Mouse (Mus musculus): ENCODE results near the gene Plet1.
A peak's percentile ranks its signal among the peaks of the same experiment; 100 is the strongest.

Gene Plet1

DNA sequence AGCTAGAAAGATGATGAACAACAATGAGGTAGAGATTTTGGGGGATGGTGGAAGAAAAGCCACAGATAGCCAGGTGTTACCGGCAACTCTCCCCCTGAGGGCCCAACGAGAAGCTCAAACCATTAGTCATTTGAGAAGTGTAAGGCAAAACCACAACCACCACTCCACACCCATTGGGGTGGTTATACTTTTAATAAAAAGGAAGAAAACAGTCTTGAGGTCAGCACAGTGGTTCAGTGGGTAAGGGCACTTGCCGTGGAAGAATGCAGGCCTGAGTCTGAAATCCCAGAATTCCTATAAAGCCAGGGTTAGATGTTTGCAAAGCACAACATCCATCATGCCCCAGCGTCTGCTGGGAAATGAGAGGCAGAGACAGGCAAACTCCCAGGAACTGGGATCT, 43.0 kb downstream of the Plet1 start:
- no peak for DNase-seq

DNA sequence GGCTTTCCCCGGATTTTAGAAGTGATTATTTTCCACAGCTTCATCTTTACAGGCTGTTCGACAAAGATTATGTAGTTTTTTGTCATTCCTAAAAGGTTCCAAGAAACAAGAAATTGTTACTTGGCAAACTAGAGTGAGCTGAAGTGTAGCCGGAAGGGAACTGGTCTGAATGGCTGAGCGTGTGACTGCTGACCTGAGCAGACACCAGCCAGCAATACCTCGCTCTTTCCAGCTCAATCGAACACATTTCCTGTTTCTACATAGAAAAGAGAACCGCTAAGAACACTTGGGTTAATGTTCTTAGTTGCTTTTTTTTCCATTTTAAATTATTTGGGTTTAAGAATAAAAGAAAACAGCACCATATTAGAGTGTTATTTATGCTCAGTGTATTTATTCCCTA, 45.8 kb downstream of the Plet1 start:
- DNase-seq, result no peak

DNA sequence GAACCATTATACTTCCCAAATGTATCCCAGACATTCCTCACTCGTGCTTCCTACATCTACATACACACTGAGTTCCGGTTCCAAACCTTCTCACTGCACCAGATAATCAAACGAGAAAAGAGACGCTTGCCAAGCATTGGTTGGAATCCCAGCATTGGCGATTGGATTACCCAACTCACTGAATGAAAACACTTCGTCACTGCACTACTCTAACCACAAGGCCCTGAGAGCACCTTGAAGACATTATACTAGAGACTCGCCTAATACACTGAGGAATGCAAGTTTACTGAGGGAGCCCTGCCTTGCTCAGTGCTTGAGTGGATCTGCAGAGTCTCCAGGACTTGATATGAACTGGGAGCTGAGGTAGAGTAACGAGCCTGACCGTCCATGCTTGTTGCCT, 48.1 kb downstream of the Plet1 start:
- no peak for DNase-seq

DNA sequence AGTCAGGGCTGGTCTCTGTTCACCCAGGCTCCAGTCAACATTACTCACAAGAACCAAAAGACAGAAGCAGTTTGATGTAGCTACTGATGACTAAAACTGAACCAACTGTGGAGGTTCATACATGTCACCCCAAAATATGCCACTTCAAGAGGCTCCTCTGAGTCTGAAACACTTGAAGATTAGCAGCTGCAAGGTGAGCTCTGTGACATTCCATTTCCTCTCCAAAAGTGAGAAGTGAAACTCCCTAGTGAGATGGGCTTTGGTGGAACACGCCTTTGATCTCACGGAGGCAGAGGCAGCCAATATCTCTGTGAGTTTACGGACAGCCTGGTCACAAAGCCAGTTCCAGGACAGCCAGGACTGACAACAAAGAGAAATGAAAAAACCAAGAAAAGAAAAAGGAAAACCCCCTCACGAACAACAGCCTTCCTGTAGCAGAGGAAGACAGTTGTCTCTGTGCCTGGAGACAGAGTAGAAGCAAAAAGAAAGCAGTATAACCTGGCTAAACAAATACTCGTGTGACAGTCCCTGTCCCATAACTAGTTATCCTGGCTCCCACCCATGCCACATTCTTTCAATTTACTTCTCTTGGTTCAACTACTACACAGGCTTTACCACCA, 53.6 kb downstream of the Plet1 start:
- no peak for DNase-seq

DNA sequence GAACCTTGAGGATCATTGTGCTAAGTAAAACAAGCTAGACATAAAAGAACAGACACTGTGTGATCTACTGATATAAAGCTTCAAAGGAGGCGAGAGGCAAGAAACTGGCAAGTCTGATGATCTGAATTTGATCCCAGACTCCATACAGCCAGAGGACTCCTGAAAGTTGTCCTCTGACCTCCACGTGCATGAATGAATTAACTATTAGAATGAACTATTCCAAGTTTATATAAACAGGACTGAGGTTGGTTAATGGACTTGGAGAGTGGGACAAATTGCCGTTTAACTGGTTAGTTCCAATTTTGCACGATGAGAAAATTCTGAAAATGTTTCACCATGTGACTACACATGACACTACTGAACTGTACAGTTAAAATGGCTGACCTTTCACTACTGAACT, 54.6 kb downstream of the Plet1 start:
- no peak for DNase-seq

DNA sequence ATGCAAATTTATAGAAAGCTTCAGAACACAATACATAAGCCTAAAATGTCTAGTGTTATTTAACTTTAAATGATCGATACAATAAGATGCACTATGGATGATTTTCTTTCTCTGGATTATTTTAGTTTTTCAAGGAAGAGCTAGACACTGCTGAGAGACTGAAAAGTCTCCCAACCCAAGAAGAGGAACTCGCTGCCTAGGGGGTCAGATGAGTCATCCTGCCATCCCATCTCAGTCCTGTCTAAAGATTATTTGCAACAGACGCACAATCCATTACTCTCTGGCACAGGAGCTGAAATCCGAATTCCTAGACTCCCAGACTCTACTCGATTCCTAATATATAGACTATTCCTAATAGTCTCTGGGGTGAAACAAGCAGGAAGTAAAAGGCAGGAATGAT, 57.9 kb downstream of the Plet1 start:
- no peak for DNase-seq

DNA sequence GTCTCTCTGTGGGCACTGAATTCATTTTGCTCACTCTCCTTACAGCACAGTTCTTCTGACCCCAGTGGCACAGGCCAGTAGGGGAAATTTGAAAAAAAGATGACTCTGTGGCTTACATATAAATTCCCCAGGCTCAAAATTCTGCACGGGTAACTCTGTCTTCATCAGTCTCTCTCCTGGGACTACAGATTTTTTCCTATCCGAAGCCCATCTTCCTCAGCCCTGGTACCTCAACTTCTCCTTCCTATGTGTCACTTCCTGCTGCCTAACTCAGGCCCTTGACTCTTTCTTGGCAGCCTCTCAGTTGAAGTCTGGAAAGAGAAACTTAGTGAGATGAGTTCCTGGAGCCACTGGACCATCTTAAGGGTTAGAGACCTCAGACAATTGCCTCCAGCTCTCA, 59.2 kb downstream of the Plet1 start:
- DNase-seq, result no peak

DNA sequence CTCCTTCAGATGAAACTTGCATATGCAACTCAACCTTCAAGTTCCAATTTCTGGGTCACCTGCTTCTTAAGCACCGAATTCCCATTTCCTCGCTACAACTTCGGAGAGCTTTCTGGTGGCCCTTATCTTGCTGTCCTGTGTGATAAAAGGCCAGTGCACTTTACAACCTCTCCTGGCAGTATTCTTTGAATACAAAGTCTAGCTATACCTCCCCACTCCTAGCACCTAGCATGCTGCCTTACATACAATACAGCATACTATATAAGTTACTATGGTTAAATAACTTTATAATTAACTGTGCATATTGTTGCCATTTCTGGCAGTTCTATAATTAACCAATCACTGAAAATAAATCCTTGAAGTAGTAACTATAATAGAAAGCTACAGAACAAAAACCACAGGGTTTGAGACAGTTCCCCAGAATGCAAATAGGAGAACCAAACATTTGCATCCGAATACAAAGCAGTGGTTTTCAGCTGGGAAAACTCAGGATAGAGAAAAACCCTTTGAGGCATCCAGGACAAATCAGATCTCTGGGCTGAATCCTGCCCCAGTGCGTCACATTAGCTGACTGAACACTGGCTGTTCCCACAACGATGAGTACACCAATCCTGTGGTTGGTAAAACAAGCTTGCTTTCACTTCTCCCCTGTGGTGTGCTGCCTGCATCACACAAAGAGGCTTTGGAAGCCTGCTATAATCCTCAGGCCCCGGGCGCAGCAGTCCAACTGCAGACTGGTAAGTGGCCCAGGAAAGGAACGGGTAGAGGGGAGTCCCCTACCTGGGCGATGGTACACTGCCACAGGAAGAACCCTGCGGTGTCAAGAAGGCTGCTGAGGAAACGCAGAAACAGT, 60.1 kb downstream of the Plet1 start, which contains the start of gene Il18:
Gene Il18 (plus strand): TSS at position 587 of the 853 bp plus-strand sequence.
- DNase-seq, result peak; percentile 32

DNA sequence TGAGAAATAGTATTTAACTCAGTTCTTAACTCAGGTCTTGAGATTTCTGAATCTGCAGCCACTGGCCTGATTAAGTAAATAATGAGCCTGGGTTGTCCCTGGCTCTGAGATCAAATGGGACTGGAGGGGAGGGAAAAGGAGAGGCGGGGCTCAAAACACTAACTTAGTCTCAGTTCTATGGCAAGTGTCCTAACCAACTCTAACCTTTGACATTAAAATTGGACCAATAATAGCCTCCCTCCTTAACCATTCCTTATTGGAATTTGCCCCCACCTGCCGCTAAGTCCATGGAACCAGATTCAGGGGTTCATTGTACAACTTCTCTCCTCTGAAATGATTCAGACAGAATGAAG, 60.7 kb downstream of the Plet1 start, which contains the start of gene Bco2:
Gene Bco2 (minus strand): TSS at position 88 of the 353 bp plus-strand sequence.
- DNase-seq, result no peak

Data from cerebellum, adult 9-10 months (tissue).